Mouse (Mus musculus) heart, adult 2 months (tissue): Measurements from ENCODE around the gene Yod1.

Experiments used
- CTCF ChIP-seq: fragments of 200-600 bp; IDR thresholded peaks from 2 replicates; pipeline ENCODE4 v1.8.1; 2022; ENCODE audit warnings: antibody characterized with exemption, mild to moderate bottlenecking, moderate library complexity
- EP300 ChIP-seq: fragments of 200-500 bp; IDR thresholded peaks from 2 replicates; pipeline ENCODE4 v1.6.1; 2011; ENCODE audit warnings: low read depth, low read length, control low read depth; ENCODE audit not compliant: insufficient read depth
- POLR2A ChIP-seq: fragments of 200-500 bp; IDR thresholded peaks from 2 replicates; pipeline ENCODE4 v1.6.1; 2011; ENCODE audit warnings: mild to moderate bottlenecking, low read depth, low read length, control low read depth; ENCODE audit not compliant: insufficient read depth

DNA sequence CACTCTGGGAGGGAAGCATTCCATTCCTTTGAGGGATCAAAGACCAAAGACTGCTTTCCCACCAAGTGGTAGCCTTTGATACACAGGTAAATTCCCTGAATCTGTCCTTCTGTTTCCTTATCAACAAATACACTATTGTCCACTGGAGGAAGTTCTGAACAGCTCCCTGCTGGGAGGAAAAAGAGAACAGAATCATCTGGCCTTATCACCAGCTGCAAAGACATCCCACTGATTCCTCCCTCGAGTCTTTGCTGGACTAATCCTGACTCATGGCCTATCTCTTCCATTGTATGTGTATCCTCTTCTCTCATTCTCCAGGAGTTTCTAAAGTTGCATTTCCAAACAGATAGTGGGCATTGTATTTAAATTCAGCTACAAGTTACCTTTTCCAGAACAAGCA is 33.2 kb upstream of the Yod1 start:
- TF ChIP-seq CTCF (no peak), POLR2A (no peak), EP300 (no peak)
